Mouse (Mus musculus): ENCODE measurements at regions not wholly inside any gene's neighbourhood (a gene's known extent, or its start where the extent isn't known, plus 50 kb on each side); places are given as distances from the start of the nearest gene placed in this dataset.

DNA sequence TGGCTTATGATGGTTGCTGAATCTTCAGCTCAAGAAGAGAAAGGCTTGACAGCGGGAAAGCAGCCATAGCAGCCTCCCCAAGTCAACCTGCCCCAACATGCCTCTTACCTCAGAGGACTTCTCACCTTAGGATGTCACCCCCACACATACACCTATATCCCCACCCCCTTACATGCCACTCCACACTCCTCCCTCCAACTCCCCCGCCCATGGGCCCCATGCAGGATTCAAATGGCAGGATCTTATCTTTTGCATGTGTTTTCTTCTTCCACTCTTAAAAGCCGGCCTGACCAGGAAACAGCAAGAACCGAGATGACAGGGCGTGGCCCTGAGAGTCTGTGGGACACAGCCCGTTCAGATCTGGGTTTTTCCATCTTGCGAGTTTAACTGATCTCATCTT lies 166.4 kb upstream of the Slc38a2 start:
- TF ChIP-seq POLR2A (IDR thresholded peaks at IDR 0.05; ENCODE audit: control insufficient read depth, extremely low read depth, insufficient read depth, low read length, poor library complexity) (no peak), CTCF (IDR thresholded peaks at IDR 0.05; ENCODE audit: borderline replicate concordance, control insufficient read depth, extremely low read depth, insufficient read depth, low read length, poor library complexity) (no peak)
